Mouse (Mus musculus) right cerebral cortex, adult 2 months (tissue): ENCODE data around the gene Aptx.

ENCODE experiments used
- DNase-seq, 2 experiments: peaks; one replicate each; pipeline ENCODE4 v3.0.0; 2021 to 2022; ENCODE audit warnings: low spot score in 2 of 2

Aptx gene

DNA sequence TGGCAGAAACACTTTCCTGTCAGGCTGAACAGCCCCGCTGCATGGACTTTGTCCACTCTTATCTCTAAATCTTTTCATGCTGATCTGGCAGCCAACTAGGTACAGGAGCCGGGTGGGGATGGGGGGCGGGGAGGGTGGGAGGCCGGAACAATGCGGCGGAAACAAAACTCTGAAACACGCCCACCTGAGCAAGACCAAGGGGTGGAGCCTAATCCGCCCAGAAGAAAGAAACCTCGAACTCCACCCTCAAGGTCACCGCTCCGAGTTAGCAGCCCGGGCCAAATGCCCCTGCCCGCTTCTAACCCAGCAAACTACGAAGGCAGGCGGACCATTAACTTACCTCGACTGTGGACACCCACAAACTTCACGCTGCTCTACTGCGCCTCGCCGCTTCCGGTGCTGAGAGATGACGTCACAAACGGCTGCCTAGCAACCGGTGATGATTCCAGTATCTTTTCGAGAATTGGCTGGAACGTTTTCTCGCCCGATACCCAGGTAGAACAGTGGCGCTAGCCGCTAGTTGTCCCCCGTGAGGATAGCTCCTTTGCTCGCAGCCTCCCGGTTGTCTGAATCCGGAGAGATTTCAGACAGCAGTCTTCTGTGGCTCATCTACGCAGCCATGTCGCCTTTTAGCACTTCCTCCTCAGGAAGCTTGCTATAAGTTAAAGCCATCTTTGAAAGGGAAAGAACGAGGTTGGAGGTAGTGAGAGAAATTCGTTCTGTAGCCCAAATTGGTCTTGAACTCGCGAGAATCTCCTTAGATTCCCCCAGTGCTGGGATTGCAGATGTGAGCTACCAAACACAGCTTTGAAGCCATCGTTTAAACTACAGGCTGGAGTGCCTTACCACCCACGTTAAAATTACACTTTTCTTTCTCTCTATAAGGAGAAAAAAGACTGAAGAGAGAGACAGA, at the start of gene Aptx:
Aptx (minus strand) TSS at position 398 of the 913 bp plus-strand sequence.
- DNase-seq, result peak; percentile 97 to 99

DNA sequence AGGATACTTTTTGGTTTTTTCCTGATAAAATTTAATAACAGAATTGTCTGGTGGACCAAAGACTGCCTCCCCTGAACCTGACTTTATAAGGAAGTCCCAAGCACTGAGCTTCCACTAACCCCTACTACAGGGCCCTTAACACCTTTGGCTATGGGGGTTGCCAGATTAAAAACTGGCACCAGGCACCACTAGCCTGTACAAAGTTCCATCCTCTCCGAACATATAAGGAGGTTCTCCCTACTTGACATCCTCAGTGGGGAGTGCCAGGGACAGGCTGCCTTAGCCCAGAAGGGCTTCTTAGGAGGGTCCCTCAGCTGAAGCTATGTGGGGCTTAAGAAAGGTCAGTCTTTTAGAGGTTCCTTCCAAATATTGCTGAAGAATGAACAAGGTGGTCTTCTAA, 32.4 kb upstream of the Aptx start:
- DNase-seq, result no peak

DNA sequence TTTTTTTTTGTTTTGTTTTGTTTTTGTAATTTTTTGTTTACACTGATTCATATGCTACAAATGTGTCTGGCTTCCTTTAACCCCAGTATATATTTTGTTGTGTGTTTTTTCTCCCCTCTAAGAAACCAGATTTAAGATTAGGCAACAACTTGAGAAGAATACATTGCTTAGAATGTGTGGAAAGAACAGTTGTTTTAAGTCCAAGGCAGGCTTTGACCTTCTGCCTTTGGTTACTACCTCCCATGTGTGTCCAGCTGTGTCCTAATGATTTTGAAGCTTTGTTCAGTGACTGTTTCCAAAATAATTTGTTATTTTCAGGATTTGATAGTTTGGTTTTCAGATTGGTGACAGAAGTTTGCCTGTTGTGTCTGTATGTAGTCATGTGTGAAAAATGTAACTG, 28.3 kb upstream of the Aptx start:
- DNase-seq, result no peak

DNA sequence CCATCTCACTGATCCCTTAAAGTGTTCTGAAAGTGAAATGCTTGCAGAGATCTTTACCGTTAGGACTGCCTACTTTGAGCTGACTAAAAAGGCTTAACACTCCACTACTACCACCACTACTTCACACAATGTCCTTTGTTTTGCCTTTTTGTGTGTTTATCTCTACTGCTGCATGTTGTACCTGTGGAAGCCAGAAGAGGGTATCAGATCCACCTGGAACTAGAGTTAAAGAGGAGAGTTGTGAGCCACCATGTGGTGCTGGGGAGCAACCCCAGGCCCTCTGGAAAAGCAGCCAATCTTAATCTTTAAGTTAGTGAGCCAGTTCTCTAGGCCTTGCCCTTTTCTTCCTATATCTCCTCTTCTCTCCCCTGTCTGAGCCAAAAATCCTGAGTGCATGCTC, 24.3 kb upstream of the Aptx start:
- DNase-seq, result no peak

DNA sequence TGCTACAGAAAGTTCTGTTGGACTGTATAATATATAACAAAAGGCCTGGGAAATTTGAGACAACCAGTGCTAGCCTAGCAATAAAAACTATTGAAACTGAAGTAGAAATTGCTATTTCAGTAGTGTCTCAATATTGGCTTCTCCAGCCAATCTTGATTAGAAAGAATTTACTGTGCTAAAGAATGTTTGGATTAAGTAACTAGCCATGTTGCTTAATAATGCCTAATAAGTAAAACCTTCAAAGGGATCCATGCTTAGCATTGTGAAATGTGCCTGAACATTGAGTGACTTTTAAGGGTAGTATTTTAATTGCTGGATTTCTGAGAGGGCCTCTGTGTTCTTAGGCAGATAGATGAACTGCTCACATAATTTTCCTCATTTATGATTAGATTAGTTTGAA, 22.6 kb upstream of the Aptx start:
- no peak for DNase-seq

DNA sequence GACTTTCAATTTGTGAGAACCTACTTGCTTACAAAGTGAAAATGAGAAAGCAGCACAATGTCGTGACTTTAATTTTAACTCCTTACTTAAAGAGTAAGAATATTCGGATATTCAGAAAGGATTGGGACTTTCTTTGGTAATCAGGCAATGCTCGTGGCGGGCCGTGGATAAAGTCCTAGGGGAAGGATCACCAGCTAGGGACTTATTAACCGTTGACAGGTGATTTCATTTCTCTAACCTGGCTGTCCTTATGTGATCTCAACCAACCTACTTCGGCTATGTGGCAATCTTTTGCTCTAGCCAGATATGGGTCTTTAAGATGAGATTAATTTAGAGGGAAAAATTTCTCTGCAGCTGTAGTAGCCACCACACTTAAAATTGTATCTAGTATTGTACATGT, 22.1 kb upstream of the Aptx start:
- no peak for DNase-seq

DNA sequence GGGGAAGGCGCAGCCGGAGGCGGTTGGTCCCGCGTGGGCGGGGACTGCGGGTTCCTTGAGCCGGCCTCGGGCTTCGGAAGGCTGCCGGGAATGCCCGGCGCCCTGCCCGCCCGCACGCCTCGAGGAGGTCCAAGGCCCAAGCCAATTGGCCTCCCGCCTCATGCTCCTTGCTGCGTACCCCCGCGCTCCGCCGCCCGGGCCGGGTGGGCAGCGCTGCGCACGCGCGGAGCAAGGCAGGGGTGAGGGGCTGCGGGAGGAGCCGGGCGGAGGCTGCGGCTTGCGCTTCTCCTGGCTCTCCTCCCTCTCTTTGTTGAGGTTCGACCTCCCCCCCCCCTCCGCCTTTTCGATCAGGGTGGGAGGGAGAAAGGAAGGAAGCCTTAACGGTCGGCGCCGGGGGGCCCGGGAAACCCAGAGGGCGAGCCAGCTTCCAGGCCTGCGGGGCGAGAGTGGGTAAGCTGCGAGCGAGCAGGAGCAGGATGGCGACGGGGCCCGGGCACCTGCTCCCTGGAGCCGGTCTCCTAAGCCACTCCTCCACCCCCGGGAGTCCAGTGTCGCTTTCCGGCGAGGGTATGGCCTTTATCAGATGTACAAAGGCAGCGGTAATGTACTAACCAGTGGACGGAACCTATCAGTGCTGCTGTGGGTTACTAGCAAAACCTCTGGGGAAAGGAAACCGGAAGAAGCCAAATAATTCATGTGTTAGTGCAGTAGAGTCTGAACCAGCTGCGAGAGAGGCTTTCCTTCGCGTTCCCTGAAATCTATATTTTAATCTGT, 19.9 kb upstream of the Aptx start:
- DNase-seq, result peak in 1 of 2 experiments; percentile 81

DNA sequence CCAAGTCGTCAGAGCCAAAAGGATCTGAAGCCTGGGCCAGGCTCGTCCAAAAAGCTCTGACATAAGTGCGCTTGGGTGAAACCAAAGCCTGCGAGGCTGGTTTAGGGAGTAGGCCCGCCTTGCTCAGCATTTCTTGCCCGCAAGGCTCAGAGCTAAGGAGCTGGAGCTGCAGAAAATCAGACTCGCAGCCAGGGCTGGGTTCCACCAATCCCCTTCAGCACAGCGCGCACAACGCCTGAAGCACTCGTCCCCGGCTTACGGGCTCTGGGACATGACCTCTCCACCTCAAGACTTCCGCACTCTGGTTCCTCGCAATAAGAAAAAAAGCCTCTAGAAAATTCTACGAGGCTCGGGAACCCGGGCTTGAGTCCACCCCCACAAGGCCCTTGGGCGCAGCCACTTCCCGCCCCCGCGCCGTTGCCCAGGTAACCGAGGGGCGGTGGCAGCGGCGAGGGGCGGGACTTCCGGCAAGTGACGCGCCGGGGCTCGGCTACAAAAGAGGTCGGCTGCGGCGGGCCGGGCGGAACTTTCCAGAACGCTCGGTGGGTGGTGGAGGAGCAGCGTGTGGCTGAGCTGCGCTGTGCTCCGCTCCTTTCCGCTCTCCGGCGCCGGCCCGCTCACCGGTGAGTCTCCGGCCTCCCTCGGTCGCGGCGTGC, 19.1 kb upstream of the Aptx start, which contains the start of gene Dnaja1:
Dnaja1 (plus strand) TSS at position 140 of the 656 bp plus-strand sequence.
- DNase-seq, result peak; percentile 97

DNA sequence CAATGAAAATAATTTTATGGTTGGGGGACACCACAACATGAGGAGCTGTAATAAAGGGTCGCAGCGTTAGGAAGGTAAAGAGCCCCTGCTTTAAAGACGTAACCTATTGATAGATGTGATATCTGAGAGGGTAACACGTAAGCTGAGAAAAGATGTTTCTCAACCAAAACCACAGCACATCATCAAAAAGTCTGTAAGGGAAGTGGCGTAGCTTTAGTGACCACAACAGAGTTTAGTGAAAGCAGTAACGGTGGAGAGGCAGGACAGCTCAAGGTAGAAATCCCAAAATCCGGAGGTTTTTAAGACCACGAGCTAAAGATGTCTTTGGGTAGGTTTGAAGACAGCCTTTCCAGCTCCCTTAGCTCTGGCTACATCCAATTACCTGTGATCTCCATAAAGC, 17.9 kb upstream of the Aptx start:
- DNase-seq, result no peak

DNA sequence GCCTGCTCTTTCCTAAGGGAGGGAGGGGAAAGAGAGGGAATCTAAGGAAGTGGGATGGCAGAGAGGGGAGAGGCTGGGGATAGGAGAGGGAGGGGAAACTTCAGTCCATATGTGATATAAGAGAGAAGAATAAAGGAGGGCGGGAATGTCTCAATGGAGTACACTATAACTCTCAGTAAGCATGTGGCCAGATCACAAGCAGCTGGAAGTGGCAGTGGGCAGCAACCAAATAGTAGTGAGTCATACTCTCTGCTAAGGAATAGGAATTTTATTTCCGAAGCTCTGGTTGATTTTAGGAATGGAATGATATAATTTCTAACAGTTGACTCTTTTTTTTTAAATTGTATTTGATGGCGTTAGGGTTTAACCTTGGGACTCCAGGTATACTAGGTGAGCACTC, 14.1 kb upstream of the Aptx start:
- no peak for DNase-seq

DNA sequence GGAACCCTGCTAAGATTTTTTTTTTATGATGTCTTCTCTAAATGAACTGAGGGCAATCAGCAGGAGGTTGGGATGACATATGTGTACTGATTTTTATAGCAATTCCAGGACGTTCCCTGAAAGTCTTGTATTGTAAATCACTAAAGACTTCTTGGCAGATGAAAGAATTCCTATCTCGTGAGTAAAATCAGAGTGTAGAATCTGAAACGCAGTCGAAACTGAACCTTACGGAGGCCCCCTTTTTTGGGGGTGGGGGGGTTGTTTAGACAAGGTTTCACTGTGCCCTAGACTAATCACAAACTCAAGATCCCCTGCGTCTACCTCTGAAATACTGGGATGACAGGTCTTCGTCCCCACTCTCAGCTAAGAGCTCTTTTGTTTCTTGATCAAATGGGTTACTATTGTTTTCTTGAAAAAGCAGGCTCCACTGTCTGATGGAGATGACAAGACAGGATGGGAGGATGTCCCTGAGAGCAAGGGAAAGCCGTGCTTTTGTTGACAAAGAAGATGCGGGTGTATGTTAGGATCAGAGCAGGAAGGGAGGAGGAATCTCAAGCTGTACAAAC, 799 bp upstream of the Aptx start:
- peak in 1 of 2 experiments; percentile 22 for DNase-seq

DNA sequence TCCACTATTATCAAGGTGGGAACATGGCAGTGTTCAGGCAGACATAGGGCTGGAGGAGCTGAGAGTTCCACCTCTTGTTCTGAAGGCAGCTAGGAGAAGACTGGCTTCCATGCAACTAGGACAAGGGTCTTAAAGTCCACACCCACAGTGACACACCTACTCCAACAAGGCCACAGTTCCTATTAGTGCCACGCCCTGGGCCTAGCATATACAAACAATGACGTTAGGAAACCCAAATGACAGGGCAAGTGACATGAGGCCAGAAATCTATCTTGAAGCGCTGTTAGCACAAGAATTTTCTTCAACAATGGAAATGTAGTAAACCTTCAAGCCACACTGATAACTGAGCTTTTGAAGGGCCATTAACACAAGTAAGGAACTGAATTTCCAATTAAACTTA, 1.2 kb downstream of the Aptx start:
- no peak for DNase-seq

DNA sequence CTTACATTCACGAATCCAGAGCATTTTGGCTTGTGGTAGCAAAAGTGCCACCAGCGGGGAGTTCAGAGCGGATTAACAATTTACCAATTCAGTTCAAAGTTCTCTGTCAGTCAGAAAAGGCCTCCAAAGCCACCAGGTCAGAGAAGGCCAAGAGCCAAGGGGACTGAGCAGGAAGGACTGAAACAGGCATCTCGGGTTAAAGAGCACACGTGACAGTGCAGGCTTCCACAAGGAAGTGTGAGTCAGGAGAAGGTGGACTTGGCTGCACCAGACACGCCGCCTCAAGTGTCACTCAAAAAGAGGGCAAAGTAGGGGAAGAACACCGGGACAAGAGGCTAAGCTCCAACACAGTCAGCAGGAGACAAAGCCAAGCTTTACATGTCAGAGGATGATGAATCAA, 2.8 kb downstream of the Aptx start:
- no peak for DNase-seq

DNA sequence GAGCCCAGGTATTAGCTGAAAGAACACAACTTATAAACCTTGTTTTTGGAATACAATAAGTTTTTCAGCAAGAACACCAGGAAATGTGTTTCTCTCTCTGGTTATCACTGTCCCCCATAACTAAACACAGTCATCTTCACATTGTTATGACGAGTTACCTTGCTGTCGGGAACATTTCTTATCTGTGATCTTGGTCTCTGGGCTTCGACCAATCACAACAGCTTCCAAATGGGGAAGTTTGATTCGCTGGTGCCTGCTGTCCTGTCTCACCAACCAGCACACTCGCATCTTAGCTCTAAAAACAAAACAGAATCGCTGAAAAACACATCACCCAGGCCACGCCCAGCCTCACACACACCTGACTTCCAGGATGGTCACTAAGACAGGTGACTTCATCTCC, 5.9 kb downstream of the Aptx start:
- no peak for DNase-seq

DNA sequence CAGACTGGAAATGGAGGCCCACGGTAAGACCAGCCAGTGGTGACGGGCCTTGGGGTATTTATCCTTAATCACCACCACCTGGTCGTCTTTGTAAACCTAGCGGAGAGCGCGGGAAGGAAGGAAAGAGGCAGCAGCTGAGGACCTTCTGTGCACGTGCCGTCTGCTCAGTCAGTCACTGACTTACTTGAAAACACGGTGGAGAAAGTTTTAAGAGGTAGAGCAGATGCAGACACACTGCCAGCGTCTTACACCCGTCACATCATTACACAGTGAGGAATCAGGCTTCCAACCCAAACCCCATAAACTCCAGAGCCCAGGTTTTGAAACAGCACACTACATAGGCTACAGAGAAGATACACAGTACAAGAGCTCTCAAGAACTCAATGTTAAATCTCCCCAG, 11.9 kb downstream of the Aptx start:
- DNase-seq, result no peak

DNA sequence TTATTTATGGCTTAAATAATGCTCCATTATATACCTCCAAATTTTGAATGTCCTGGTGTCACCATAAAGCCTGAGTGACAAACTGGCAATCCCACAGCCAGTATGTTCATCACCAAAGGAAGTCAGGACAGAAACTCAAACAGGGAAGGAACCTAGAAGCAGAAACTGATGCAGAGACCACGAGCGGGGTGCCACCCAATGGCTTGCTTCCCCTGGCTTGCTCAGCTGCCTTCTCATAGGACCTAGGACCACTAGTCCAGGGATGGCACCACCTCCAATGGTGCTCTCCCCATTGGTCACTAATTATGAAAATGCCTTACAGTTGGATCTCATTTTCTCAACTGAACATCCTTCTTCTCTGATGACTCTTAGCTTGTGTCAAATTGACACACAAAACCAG, 19.7 kb downstream of the Aptx start:
- DNase-seq, result no peak

DNA sequence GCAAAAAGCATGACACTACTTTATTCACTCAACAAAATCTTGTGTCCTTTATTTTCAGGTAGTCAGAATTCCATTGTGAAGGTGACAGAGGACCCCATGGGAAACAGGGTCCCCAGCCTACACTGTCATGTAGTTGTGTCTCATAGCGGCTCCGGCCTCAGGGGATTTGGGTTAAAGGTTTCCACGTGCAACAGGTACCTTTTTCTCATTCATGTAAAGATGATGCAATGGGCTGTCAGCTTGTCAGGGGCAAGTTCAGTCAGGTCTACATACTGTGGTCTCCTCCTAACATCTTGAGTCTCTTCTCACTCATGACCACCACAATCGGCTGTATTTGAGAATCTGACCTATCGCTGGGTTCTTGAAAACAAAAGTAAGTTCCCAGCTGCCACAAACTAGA, 20.6 kb downstream of the Aptx start:
- no peak for DNase-seq

DNA sequence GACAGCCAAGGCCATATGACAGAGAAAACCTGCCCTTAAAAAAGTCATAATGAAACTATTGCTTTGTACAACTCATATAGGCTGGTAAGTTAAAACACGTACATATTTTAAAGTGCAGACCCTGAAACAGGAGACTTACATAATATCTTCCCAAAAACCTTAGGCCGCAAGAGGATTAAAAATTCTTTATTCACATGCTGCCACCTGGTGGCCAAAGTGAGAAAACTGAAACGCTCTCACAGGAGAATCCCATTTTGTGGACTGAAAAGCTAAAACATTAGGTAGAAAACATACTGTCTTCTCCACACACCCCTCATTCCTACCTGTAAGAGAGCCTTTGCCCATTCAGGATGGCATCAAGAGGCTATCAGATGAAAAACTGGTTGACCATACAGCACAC, 21.1 kb downstream of the Aptx start:
- DNase-seq, result peak; percentile 83

DNA sequence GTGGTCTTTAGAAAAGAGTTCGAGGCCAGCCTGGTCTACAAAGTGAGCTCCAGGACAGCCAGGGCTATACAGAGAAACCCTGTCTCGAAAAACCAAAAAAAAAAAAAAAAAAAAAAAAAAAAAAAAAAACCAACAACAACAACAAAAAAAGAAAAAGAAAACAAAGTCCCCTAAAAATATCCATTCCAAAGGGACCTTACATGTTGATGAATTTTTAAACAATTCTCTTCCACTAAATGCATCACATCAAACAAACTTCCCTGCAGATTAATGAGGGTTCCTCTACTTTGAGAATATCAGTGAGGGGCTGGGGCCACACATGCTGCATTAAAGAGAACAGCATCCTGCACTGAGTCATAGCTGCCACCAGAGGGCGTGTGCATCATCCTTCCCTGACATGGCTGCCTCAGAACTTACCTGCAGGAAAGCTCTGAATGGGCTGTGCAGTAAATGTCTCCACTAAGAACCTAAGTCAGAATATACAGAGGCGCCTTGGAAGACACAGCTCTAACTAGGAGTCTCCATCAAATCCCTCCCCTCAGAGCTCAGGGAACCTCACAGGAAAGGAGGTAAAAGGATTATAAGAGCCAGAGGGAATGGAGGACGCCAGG, 22.6 kb downstream of the Aptx start:
- DNase-seq, result peak in 1 of 2 experiments; percentile 13

DNA sequence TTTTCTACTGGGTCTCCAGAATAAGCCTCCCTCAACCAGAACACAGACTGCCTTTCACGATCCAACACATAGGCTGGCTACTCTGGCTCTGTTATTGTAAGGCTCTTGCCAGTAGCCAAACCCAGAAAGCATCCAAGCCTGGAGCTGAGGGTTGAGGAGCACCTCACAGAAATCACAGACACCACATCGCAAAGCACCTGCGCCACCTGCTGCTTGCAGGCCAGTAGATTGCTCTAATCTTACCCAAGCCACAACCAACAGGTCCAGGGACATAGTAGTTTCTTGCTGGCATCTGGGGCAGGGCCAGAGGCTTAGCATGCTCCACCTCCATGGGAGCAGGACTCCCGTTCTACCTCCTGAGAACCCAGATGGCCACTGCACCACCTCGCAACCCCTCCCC, 25.9 kb downstream of the Aptx start:
- peak; percentile 48 to 55 for DNase-seq

DNA sequence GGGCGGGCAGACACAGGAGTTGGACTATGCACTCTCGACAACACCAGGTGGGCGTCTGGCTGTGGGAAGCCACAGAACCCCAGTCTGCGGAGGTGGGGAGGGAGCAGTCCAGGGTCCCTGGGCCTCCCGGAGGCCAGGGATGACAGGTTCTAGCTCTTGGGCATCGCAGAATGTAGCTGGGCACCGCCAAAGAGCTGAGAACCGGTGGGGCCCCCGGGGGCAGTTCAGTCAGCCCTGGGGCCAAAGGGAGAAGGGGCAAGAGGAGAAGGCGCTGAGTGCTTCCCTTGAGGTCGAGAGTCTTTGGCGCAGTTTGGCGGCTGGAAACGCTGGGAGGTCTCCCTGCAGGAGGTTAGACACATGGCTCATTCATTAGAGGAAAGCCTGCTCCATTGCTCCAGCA, 26.7 kb downstream of the Aptx start:
- peak in 1 of 2 experiments; percentile 0 for DNase-seq

DNA sequence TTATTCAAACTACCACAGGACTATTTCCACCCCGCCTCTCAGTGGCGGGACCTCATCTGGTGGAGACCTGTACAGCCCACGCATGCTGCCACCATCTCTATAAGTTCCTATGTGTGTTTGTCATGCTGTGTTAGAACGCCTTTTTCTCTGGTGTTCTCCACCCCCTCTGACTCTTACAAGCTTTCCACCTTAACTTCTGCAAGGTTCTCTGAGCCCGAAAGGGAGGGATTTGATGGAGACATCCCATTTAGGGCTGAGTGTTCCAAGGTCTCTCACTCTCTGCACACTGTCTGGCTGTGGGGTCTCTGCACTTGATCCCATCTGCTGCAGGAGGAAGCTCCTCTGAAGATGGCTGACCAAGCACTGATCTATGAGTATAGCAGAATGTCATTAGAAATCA, 29.5 kb downstream of the Aptx start:
- peak in 1 of 2 experiments; percentile 1 for DNase-seq
